Mouse (Mus musculus): Measurements from ENCODE around the gene Scrn2. TPM values are rescaled to one million over a fixed set of nuclear protein-coding genes. Genes with fewer than 3 reads are reported as not detected.

The Scrn2 gene
- total RNA-seq, 2 experiments from 2014 or later: 14.6 to 16.8 TPM

DNA sequence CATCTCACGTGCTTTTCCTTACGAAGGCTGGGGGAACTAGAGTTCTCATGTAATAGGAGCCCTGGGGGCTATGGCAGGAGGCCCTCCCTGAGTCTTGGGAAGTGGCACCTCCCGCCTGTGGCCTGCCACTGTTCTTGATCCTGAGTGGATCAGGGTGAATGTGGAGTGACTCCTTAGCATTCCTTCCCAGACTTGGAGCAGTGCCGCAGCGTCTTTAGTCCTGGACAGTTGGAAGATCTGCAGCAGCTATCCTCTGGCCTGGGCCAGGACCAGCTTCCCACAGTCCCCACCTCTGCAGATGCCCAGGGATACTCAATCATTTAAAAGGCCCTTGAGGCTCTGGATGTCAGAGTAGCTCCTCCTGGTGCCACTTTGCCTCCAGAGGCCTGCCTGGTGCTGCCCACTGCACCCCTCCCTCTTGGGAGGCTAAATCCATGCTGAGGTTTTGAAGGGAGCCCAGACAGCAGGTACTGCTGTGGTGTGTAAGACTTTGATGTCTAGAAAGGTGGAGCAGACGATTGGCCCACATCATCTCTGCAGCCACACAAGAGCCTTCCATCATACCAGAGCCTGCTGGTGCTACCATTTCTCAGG, 19.9 kb downstream of the Scrn2 start:
- no peak for DNase-seq (ENCODE audit: low spot score in 2 of 2)

- peak; percentile 52 to 67 for DNase-seq (ENCODE audit: low spot score in 2 of 2)
Observed at GRCm38 (mm10) chr11:97050216-97050943, 20.6 kb downstream of the Scrn2 start, which contains the start of gene Osbpl7. Gene Osbpl7 (plus strand): TSS chr11:97050628.

DNA sequence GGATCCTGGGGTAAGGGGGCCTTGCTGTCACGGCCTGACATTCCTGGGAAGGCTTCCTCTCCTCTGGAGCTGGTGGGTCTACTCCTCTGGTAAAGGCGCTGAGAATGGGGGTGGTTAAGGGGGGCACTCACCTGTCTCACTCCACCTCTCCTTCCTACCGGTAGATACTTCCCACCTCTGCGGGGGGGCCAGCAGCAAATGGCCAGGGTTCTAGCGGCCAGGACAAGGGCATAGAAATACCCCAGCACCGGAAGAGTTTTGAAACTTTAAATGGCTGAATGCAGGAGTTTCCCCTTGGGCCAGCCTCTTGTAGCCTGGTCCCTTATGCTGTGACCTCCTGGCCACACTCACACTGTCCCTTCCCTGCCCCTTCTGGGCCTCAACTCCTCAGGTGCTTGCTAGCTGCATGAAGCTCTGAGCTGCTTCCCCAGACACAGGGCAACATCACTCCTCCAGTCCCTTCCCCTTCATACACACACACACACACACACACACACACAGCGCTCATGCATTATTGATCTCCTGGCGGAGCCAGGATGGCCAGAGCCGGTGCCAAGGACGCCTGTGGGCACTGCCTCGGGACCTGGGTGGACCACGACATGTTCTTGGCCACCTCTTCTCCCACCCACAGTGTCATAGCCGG, 21.3 kb downstream of the Scrn2 start:
- DNase-seq (ENCODE audit: low spot score in 2 of 2): no peak

GRCm38 (mm10) chr11:97052219-97052646, 22.5 kb downstream of the Scrn2 start:
- DNase-seq (ENCODE audit: low spot score in 2 of 2): no peak

GRCm38 (mm10) chr11:97063274-97063920, 33.7 kb downstream of the Scrn2 start:
- DNase-seq (ENCODE audit: low spot score in 2 of 2): no peak

GRCm38 (mm10) chr11:97063921-97064295, 34.2 kb downstream of the Scrn2 start:
- DNase-seq (ENCODE audit: low spot score in 2 of 2): no peak

DNA sequence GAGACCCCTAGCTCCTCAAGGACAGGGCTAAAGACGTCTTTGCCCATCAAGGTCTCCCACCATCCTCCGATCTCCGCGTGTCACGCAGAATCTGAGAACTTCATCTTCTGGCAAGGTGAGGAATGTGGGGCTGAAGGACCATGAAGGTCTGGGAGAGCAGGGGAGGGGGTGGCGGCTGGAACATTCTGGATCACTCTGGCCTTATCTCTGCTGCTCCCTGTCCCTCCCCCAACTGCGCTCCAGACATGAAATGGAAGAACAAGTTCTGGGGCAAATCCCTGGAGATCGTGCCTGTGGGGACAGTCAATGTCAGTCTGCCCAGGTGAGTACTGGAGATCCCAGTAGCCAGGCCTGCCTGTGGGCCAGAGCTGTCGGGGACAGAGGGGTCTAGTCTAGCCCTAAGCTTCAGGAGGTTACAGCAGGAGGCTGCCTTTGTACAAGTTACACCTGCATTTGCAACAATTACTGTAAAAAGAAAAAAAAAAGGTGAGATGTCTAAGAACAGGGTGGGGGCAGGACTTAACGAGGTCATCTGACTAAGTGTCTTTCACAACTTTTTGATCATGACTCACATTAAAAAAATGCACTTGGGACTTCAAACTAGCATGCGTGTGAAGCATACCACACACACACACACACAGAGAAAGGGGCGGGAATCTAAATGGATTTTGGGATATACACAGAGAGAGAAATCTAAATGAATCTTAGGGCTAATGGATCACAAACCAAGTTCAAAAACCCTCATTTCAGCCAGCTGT, 36.0 kb downstream of the Scrn2 start:
- no peak for DNase-seq (ENCODE audit: low spot score in 2 of 2)

DNA sequence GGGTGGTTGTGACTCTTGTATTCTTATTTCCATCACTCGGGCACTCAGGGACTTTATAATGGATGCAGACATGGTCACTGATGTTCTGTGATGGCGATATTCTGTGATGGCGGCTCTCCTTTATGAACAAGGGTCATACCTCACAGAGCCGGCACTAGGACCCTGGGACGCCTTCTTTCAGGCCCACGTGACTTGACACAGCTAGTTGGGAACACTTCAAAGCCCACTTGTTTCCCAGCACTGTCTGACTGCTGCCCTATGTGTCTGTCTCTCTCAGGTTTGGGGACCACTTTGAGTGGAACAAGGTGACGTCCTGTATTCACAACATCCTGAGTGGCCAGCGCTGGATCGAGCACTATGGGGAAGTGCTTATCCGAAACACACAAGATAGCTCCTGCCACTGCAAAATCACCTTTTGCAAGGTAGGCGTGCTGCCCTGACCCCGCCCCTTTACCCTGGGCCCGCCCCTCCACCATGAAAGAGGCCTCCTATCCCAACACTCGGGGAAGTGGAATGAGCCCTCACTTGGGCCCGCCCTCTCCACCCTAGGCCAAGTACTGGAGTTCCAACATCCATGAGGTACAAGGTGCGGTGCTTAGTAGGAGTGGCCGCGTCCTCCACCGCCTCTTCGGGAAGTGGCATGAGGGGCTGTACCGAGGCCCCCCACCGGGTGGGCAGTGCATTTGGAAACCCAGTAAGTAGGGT, 37.1 kb downstream of the Scrn2 start:
- no peak for DNase-seq (ENCODE audit: low spot score in 2 of 2)

- no peak for DNase-seq (ENCODE audit: low spot score in 2 of 2)
Observed at GRCm38 (mm10) chr11:97069333-97069732, 39.6 kb downstream of the Scrn2 start.

DNA sequence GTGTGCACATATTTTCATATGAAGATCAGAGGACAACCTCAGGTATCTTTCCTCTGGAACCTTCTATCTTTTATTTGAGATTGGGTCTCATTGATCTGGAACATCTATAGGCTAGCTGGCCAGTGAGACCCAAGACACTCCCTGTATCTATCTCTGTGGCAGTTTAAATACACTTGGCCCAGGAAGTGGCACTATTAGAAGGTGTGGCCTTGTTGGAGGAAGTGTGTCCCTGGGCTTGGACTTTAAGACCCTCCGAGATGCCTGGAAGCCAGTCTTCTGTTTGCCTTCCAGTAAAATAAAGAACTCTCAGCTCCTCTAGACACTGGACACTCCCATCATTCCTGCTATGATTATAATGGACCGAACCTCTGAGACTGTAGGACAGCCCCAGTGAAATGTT, 40.0 kb downstream of the Scrn2 start:
- no peak for DNase-seq (ENCODE audit: low spot score in 2 of 2)

GRCm38 (mm10) chr11:97071129-97071528, 41.4 kb downstream of the Scrn2 start:
- no peak for DNase-seq (ENCODE audit: low spot score in 2 of 2)

DNA sequence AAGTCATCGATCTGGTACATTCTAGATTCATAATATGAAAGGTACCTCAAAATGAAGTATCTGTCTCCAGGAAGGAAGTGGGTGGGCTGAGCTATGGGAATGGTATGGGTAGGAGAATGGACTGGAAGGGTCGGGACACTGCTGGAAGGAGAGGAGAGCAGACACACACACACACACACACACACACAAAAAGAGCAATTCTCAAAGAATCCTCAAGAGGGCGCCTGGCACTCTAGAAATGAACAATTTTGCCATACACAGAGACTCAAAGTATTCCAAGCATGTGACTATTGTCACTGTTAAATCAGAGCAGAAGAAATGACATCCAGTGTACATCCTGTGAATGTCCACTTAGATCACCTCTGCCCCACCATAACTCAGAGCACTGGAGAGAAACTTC, 42.8 kb downstream of the Scrn2 start:
- DNase-seq (ENCODE audit: low spot score in 2 of 2): no peak

DNA sequence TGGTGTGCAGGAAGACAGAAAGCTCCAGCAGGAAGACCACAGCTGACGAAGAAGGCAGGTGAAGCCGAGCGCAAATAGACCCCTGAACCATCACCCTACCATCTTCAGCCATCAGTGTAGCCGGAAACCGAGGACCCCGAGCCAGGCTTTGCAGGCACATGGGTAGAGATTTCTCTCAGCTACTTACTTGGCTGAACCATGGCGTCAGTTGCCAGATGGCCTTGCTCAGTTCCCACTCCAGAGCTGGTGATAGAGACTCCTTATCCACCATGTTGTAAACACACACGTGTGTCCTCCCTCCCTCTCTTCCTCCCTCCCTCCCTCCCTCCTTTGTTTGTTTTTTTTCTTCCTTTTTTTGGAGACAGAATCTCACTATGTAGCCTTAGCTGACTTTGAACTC, 44.5 kb downstream of the Scrn2 start:
- no peak for DNase-seq (ENCODE audit: low spot score in 2 of 2)

- DNase-seq (ENCODE audit: low spot score in 2 of 2): no peak
Observed at GRCm38 (mm10) chr11:97078751-97079150, 49.0 kb downstream of the Scrn2 start.

DNA sequence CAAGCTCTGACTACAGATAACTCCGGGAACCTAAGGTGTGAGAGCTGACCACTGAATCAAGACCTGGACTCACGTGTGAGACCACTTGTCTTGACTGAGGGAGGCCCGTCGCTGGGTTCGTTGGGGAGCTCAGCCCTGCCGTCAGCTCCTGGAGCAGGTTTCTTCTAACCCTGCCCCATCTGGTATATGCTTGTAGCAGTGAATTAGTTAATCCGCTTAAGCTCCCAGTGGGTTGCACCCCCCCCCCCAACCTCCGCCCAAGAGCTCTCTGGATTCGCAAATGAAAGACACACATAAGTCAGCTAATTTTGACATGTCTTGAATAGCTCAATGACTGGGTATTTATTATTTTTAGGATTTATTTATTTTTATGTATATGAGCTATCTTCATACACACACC, 50.6 kb downstream of the Scrn2 start:
- no peak for DNase-seq (ENCODE audit: low spot score in 2 of 2)

DNA sequence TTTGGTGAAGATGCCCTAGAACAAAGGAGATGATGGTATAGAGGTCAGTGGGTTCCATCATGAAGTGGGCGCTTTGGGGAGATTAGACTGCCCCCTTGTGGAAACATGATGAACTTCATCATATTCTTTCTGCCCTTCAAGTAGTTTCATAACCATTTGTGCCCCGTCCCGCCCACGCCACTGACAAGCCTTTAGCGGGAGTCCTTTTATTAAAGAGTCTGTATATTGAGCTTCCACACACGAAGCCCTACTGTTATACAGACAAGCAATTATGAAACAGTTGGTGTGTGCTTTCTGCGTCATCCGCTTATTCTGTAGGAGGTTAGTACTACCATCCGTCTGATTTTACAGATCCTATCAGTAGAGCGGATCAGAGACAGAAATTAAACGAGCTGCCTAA, 53.2 kb downstream of the Scrn2 start:
- DNase-seq (ENCODE audit: low spot score in 2 of 2): peak; percentile 40 to 43

Data from adrenal gland, adult 18-20 months (tissue).